Mouse (Mus musculus) cerebellum, postnatal 25 days (tissue): ENCODE measurements at regions not wholly inside any gene's neighbourhood (a gene's known extent, or its start where the extent isn't known, plus 50 kb on each side); places are given as distances from the start of the nearest gene placed in this dataset.

Experiments
- DNase-seq, 2 experiments: peaks; one replicate each; pipeline ENCODE4 v3.0.0; 2021; ENCODE audit warnings: mixed read lengths in 2 of 2

GRCm38 (mm10) chr9:56547291-56547977, 129.0 kb downstream of the Hmg20a start:
- no peak for DNase-seq

GRCm38 (mm10) chr9:56549774-56550173, 131.4 kb downstream of the Hmg20a start:
- no peak for DNase-seq

GRCm38 (mm10) chr9:56550178-56550577, 131.8 kb downstream of the Hmg20a start:
- DNase-seq = no peak

GRCm38 (mm10) chr9:56551376-56552186, 133.2 kb downstream of the Hmg20a start:
- DNase-seq = no peak

GRCm38 (mm10) chr9:56552187-56552686, 133.8 kb downstream of the Hmg20a start:
- no peak for DNase-seq

GRCm38 (mm10) chr9:56552766-56553165, 134.4 kb downstream of the Hmg20a start:
- peak; percentile 83 to 87 for DNase-seq

GRCm38 (mm10) chr9:56553626-56554025, 135.2 kb downstream of the Hmg20a start:
- DNase-seq = peak; percentile 68 to 72

GRCm38 (mm10) chr9:56554096-56554495, 135.7 kb downstream of the Hmg20a start:
- peak; percentile 47 to 53 for DNase-seq

- no peak for DNase-seq
These were observed 141.3 kb downstream of the Hmg20a start for GRCm38 (mm10) chr9:56559618-56560144.

- DNase-seq = no peak
These were observed 144.0 kb downstream of the Hmg20a start for GRCm38 (mm10) chr9:56562440-56562839.

GRCm38 (mm10) chr9:56564048-56564737, 145.8 kb downstream of the Hmg20a start:
- no peak for DNase-seq
